ENCODE assay signal across 22 mouse cellular contexts in the genomic region with DNA sequence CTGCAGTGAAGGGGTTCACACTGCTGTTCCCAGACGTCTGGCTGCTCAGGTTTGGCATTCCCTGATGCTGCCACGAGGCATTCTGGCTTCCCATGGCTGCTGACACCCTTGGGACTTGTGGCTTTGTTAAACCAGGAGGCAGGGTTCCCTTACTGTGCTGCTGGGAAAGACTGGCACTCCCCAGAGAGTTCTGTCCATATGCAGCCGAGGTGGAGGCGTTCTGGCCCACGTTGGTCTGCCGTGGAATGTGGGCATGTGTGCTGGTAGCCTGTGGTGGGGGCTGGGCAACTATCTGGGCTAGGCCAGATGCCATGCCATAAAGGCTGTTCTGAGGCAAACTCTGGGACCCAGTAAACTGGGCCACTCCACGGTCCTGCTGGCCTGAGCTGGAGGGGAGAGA. TPM values are rescaled to one million over a fixed set of nuclear protein-coding genes. Genes with fewer than 3 reads are reported as not detected.
A peak's percentile ranks its signal among the peaks of the same experiment; 100 is the strongest.
DNase-seq lines count a peak whose midpoint lies in the region; ATAC-seq and TF ChIP-seq lines count a peak whose summit lies in the region.
"Had no signal": no experiment of that assay in that cellular context is flagged by ENCODE, and none has a peak within 500 bp of the region (broad histone marks: within the 10 kb centered on the region; RNA-seq: fewer than 3 reads in every experiment).

No protein-coding gene starts in this region.

- H3K4me1 ChIP-seq in limb, embryonic 12.5 days (replicated peaks): peaks cover 8% of the 10 kb centered on the region
- peaks cover 2% of the 10 kb centered on the region for H3K4me1 ChIP-seq in limb, embryonic 10.5 days
- no peaks in the 10 kb centered on the region for H3K4me1 ChIP-seq in stomach, postnatal 0 days (replicated peaks; ENCODE audit: control insufficient read depth, insufficient read depth)
- H3K4me1 ChIP-seq: neural tube, embryonic 12.5 days had no signal

- intact Hi-C loops in gastrocnemius, postnatal 14 days (cut with DNase I; ENCODE audit: low total_unique reads): no loop called here

- CTCF ChIA-PET in Patski (lab: Charles Lee): interaction anchor here (1.4 kb wide), 1 partner anchor 17 kb away, joined by 4 read pairs; no protein-coding TSS in a partner anchor

- H3K36me3 ChIP-seq in limb, embryonic 12.5 days: peaks cover 76% of the 10 kb centered on the region
- H3K36me3 ChIP-seq in limb, embryonic 10.5 days: peaks cover 84% of the 10 kb centered on the region
- peaks cover 35% of the 10 kb centered on the region for H3K36me3 ChIP-seq in stomach, postnatal 0 days (ENCODE audit: control insufficient read depth, insufficient read depth, low read length)

- no peak for DNase-seq in frontal cortex, postnatal 14 days (ENCODE audit: low spot score in 2 of 2)
- no peak for DNase-seq in limb, embryonic 10.5 days (ENCODE audit: low spot score)
- DNase-seq in Patski (ENCODE audit: low read depth, low spot score): no peak
- DNase-seq in stomach, postnatal 0 days (ENCODE audit: low spot score): no peak
- no peak for DNase-seq in gastrocnemius, postnatal 14 days
- DNase-seq in heart, postnatal 4 days: no peak
- DNase-seq: adrenal gland, postnatal 36 days; cerebellum, adult 18-20 months; cerebellum, postnatal 25 days; embryo, embryonic 11 days; heart, adult 2 months; kidney, postnatal 4 days; lung, adult 2 months; thymus, postnatal 14 days had no signal

- POLR2A ChIA-PET in Patski (lab: Charles Lee): no interaction called here

- H3K4me3 ChIP-seq in limb, embryonic 12.5 days (replicated peaks): no peak overlapping the region
- H3K4me3 ChIP-seq in limb, embryonic 10.5 days: no peak overlapping the region
- H3K4me3 ChIP-seq in stomach, postnatal 0 days (ENCODE audit: low read depth, low read length): no peak overlapping the region
- H3K4me3 ChIP-seq: heart, adult 2 months; kidney, embryonic 15.5 days; neural tube, embryonic 12.5 days had no signal

- H3K9ac ChIP-seq in limb, embryonic 12.5 days (replicated peaks): no peak overlapping the region
- no peak overlapping the region for H3K9ac ChIP-seq in stomach, postnatal 0 days (ENCODE audit: low read length)
- H3K9ac ChIP-seq: kidney, embryonic 15.5 days; neural tube, embryonic 12.5 days had no signal

- H3K27ac ChIP-seq in limb, embryonic 12.5 days: no peak overlapping the region
- H3K27ac ChIP-seq in limb, embryonic 10.5 days: no peak overlapping the region
- no peak overlapping the region for H3K27ac ChIP-seq in stomach, postnatal 0 days (replicated peaks)
- H3K27ac ChIP-seq: heart, adult 2 months; hindbrain, postnatal 0 days; kidney, embryonic 15.5 days; neural tube, embryonic 12.5 days had no signal

- no peak overlapping the region for H3K4me2 ChIP-seq in limb, embryonic 12.5 days
- no peak overlapping the region for H3K4me2 ChIP-seq in stomach, postnatal 0 days (replicated peaks; ENCODE audit: low read depth)
- H3K4me2 ChIP-seq: kidney, embryonic 15.5 days; neural tube, embryonic 12.5 days had no signal

- 81% methylated on average over 7 of the region's 7 CpGs for WGBS in limb, embryonic 12.5 days
- 86% methylated on average over 7 of the region's 7 CpGs for WGBS in limb, embryonic 10.5 days
- WGBS in stomach, postnatal 0 days: 77% methylated on average over 7 of the region's 7 CpGs

- no peak for TF ChIP-seq EP300 in stomach, postnatal 0 days (optimal IDR thresholded peaks at IDR 0.05)

- TF ChIP-seq CTCF in Patski (IDR thresholded peaks at IDR 0.05): no peak
- no peak for TF ChIP-seq CTCF in stomach, postnatal 0 days (IDR thresholded peaks at IDR 0.05; ENCODE audit: low read depth)

- in situ Hi-C loops in Patski (cut with MboI; ENCODE audit: low pct_unique_long_range_greater_than_20kb): no loop called here

- ATAC-seq in frontal cortex, adult (ENCODE audit: low TSS enrichment): peak; percentile 56
- ATAC-seq in limb, embryonic 12.5 days (ENCODE audit: insufficient number of reproducible peaks, insufficient read depth, low FRiP score, low TSS enrichment, low read depth): 0 out of 2 replicates have a peak, but pooled peaks have one; percentile 37
- ATAC-seq in Patski: peak; percentile 31
- ATAC-seq in stomach, postnatal 0 days (ENCODE audit: low FRiP score, low TSS enrichment): 0 out of 2 replicates have a peak, but pooled peaks have one; percentile 11
- ATAC-seq: forebrain, embryonic 16.5 days; intestine, postnatal 0 days had no signal

- H3K9me3 ChIP-seq in limb, embryonic 12.5 days: no peaks in the 10 kb centered on the region
- no peaks in the 10 kb centered on the region for H3K9me3 ChIP-seq in limb, embryonic 10.5 days (replicated peaks)
- no peaks in the 10 kb centered on the region for H3K9me3 ChIP-seq in stomach, postnatal 0 days (ENCODE audit: control insufficient read depth, low read length)
- H3K9me3 ChIP-seq: kidney, embryonic 15.5 days; neural tube, embryonic 12.5 days had no signal

- no peaks in the 10 kb centered on the region for H3K27me3 ChIP-seq in limb, embryonic 12.5 days
- H3K27me3 ChIP-seq in limb, embryonic 10.5 days (ENCODE audit: low read depth, poor library complexity, severe bottlenecking): no peaks in the 10 kb centered on the region
- H3K27me3 ChIP-seq in Patski: no peaks in the 10 kb centered on the region
- H3K27me3 ChIP-seq in stomach, postnatal 0 days (ENCODE audit: control insufficient read depth, insufficient read depth, low read length): no peaks in the 10 kb centered on the region
- H3K27me3 ChIP-seq: CH12.LX; kidney, embryonic 15.5 days; neural tube, embryonic 12.5 days had no signal

RNA-seq across cellular contexts. Expression of a gene that starts 19.9 kb away (rescaled TPM):
- polyA plus RNA-seq in limb, embryonic 12.5 days (2016; fragmentation: Nextera tagmentation; extraction: Ambion mirVana): 0.47 and 1.0 TPM in 2 replicates
- polyA plus RNA-seq in limb, embryonic 10.5 days (2016; fragmentation: Nextera tagmentation; extraction: Ambion mirVana): 0.55 and 0.90 TPM in 2 replicates
- polyA plus RNA-seq in Patski (2021): not detected
- 13.2 and 13.8 TPM in 2 replicates for polyA plus RNA-seq in stomach, postnatal 0 days (2015; fragmentation: Nextera tagmentation; extraction: Ambion mirVana)
- total RNA-seq in gastrocnemius, postnatal 14 days (2021): 1 to 10 TPM; 1.9 to 2.0 TPM
- total RNA-seq in heart, postnatal 4 days (2021): 1 to 10 TPM; 2.0 to 2.7 TPM

RNA-seq across cellular contexts. Expression of a gene that starts 33.8 kb away (rescaled TPM):
- polyA plus RNA-seq in limb, embryonic 12.5 days (2016; fragmentation: Nextera tagmentation; extraction: Ambion mirVana): 9.0 and 10.4 TPM in 2 replicates
- polyA plus RNA-seq in limb, embryonic 10.5 days (2016; fragmentation: Nextera tagmentation; extraction: Ambion mirVana): 7.3 and 7.7 TPM in 2 replicates
- polyA plus RNA-seq in Patski (2021): 21.5 TPM
- polyA plus RNA-seq in stomach, postnatal 0 days (2015; fragmentation: Nextera tagmentation; extraction: Ambion mirVana): 2.4 TPM in 2 replicates
- total RNA-seq in gastrocnemius, postnatal 14 days (2021): 1 to 10 TPM; 9.0 to 9.1 TPM
- total RNA-seq in heart, postnatal 4 days (2021): 10 to 100 TPM; 19.6 to 20.2 TPM

RNA-seq across cellular contexts. Expression of a gene that starts 47.6 kb away (rescaled TPM):
- polyA plus RNA-seq in limb, embryonic 12.5 days (2016; fragmentation: Nextera tagmentation; extraction: Ambion mirVana): 31.2 and 35.2 TPM in 2 replicates
- polyA plus RNA-seq in limb, embryonic 10.5 days (2016; fragmentation: Nextera tagmentation; extraction: Ambion mirVana): 27.7 and 28.6 TPM in 2 replicates
- polyA plus RNA-seq in Patski (2021): 200 TPM
- polyA plus RNA-seq in stomach, postnatal 0 days (2015; fragmentation: Nextera tagmentation; extraction: Ambion mirVana): 30.8 and 32.6 TPM in 2 replicates
- total RNA-seq in gastrocnemius, postnatal 14 days (2021): 10 to 100 TPM; 24.8 to 25.5 TPM
- total RNA-seq in heart, postnatal 4 days (2021): 100 to 1,000 TPM; 117 to 120 TPM

RNA-seq across cellular contexts. Expression of a gene that starts 47.7 kb away (rescaled TPM):
- polyA plus RNA-seq in limb, embryonic 12.5 days (2016; fragmentation: Nextera tagmentation; extraction: Ambion mirVana): 165 and 167 TPM in 2 replicates
- polyA plus RNA-seq in limb, embryonic 10.5 days (2016; fragmentation: Nextera tagmentation; extraction: Ambion mirVana): 111 and 137 TPM in 2 replicates
- 530 TPM for polyA plus RNA-seq in Patski (2021)
- 211 and 220 TPM in 2 replicates for polyA plus RNA-seq in stomach, postnatal 0 days (2015; fragmentation: Nextera tagmentation; extraction: Ambion mirVana)
- total RNA-seq in gastrocnemius, postnatal 14 days (2021): 100 to 1,000 TPM; 217 to 261 TPM
- 100 to 1,000 TPM; 178 to 180 TPM for total RNA-seq in heart, postnatal 4 days (2021)
